Mouse (Mus musculus): ENCODE measurements around the gene Mras. TPM values are rescaled to one million over a fixed set of nuclear protein-coding genes. Genes with fewer than 3 reads are reported as not detected.

Mras gene
- polyA plus RNA-seq, 1 experiment from 2014 or later: 47.5 TPM

- Histone ChIP-seq H3K4me1 (replicated peaks; ENCODE audit: control insufficient read depth, insufficient read depth, low read length) (peaks cover 8% of the 10 kb centered on the region), H3K4me2 (ENCODE audit: low read length) (no peak overlapping the region), H3K4me3 (replicated peaks; ENCODE audit: low read length) (no peak overlapping the region), H3K36me3 (ENCODE audit: control insufficient read depth, insufficient read depth) (no peaks in the 10 kb centered on the region), H3K27ac (ENCODE audit: low read length) (no peak overlapping the region), H3K27me3 (replicated peaks; ENCODE audit: control insufficient read depth, insufficient read depth, low read length) (no peaks in the 10 kb centered on the region), H3K9me3 (ENCODE audit: control insufficient read depth, low read length) (no peaks in the 10 kb centered on the region), H3K9ac (replicated peaks; ENCODE audit: low read depth, low read length) (no peak overlapping the region)
- WGBS: 71% methylated on average over 6 of the region's 6 CpGs
- no peak for ATAC-seq
Measured at GRCm38 (mm10) chr9:99400781-99401180, 36.4 kb downstream of the Mras start.

- Histone ChIP-seq H3K36me3 (ENCODE audit: control insufficient read depth, insufficient read depth) (peaks cover 3% of the 10 kb centered on the region; the same call in 1 of the 2 replicates), H3K9me3 (ENCODE audit: control insufficient read depth, low read length) (no peaks in the 10 kb centered on the region), H3K4me2 (ENCODE audit: low read length) (no peak overlapping the region), H3K4me1 (replicated peaks; ENCODE audit: control insufficient read depth, insufficient read depth, low read length) (peaks cover 8% of the 10 kb centered on the region), H3K9ac (replicated peaks; ENCODE audit: low read depth, low read length) (no peak overlapping the region), H3K4me3 (replicated peaks; ENCODE audit: low read length) (no peak overlapping the region), H3K27ac (ENCODE audit: low read length) (no peak overlapping the region), H3K27me3 (replicated peaks; ENCODE audit: control insufficient read depth, insufficient read depth, low read length) (no peaks in the 10 kb centered on the region)
- WGBS: 78% methylated on average over 13 of the region's 13 CpGs
- ATAC-seq: no peak
Measured at GRCm38 (mm10) chr9:99397056-99397815, 39.9 kb downstream of the Mras start.

- Histone ChIP-seq H3K27me3 (replicated peaks; ENCODE audit: control insufficient read depth, insufficient read depth, low read length) (no peaks in the 10 kb centered on the region), H3K36me3 (ENCODE audit: control insufficient read depth, insufficient read depth) (peaks cover 6% of the 10 kb centered on the region; the same call in 1 of the 2 replicates), H3K4me2 (ENCODE audit: low read length) (no peak overlapping the region), H3K9me3 (ENCODE audit: control insufficient read depth, low read length) (no peaks in the 10 kb centered on the region), H3K4me3 (replicated peaks; ENCODE audit: low read length) (no peak overlapping the region), H3K27ac (ENCODE audit: low read length) (no peak overlapping the region), H3K9ac (replicated peaks; ENCODE audit: low read depth, low read length) (no peak overlapping the region), H3K4me1 (replicated peaks; ENCODE audit: control insufficient read depth, insufficient read depth, low read length) (peaks cover 3% of the 10 kb centered on the region)
- WGBS: 78% methylated on average over 11 of the region's 11 CpGs
- no peak for ATAC-seq
Measured at GRCm38 (mm10) chr9:99394366-99394765, 42.8 kb downstream of the Mras start.

GRCm38 (mm10) chr9:99393146-99393545, 44.0 kb downstream of the Mras start:
- no peak overlapping the region for H3K27ac ChIP-seq (ENCODE audit: low read length)
- ATAC-seq: no peak
- WGBS: 83% methylated on average over 8 of the region's 8 CpGs

GRCm38 (mm10) chr9:99391557-99391956, 45.6 kb downstream of the Mras start:
- Histone ChIP-seq H3K9me3 (ENCODE audit: control insufficient read depth, low read length) (no peaks in the 10 kb centered on the region), H3K36me3 (ENCODE audit: control insufficient read depth, insufficient read depth) (peaks cover 8% of the 10 kb centered on the region; the same call in 1 of the 2 replicates), H3K27ac (ENCODE audit: low read length) (no peak overlapping the region), H3K4me1 (replicated peaks; ENCODE audit: control insufficient read depth, insufficient read depth, low read length) (peaks cover 3% of the 10 kb centered on the region; the same call in 1 of the 2 replicates), H3K4me2 (ENCODE audit: low read length) (no peak overlapping the region), H3K9ac (replicated peaks; ENCODE audit: low read depth, low read length) (no peak overlapping the region), H3K4me3 (replicated peaks; ENCODE audit: low read length) (no peak overlapping the region), H3K27me3 (replicated peaks; ENCODE audit: control insufficient read depth, insufficient read depth, low read length) (no peaks in the 10 kb centered on the region)
- 95% methylated on average over 10 of the region's 10 CpGs for WGBS
- no peak for ATAC-seq

More at GRCm38 (mm10) chr9:99393146-99393545, 44.0 kb downstream of the Mras start:
- H3K27me3 ChIP-seq (replicated peaks; ENCODE audit: control insufficient read depth, insufficient read depth, low read length): no peaks in the 10 kb centered on the region
- H3K4me1 ChIP-seq (replicated peaks; ENCODE audit: control insufficient read depth, insufficient read depth, low read length): peaks cover 6% of the 10 kb centered on the region
- no peak overlapping the region for H3K4me3 ChIP-seq (replicated peaks; ENCODE audit: low read length)
- H3K36me3 ChIP-seq (ENCODE audit: control insufficient read depth, insufficient read depth): peaks cover 6% of the 10 kb centered on the region; the same call in 1 of the 2 replicates
- no peak overlapping the region for H3K4me2 ChIP-seq (ENCODE audit: low read length)
- H3K9ac ChIP-seq (replicated peaks; ENCODE audit: low read depth, low read length): no peak overlapping the region
- no peaks in the 10 kb centered on the region for H3K9me3 ChIP-seq (ENCODE audit: control insufficient read depth, low read length)

GRCm38 (mm10) chr9:99390716-99391115, 46.5 kb downstream of the Mras start:
- H3K36me3 ChIP-seq (ENCODE audit: control insufficient read depth, insufficient read depth): peaks cover 8% of the 10 kb centered on the region; the same call in 1 of the 2 replicates
- ATAC-seq: no peak
- peaks cover 3% of the 10 kb centered on the region; the same call in 1 of the 2 replicates for H3K4me1 ChIP-seq (replicated peaks; ENCODE audit: control insufficient read depth, insufficient read depth, low read length)
- no peaks in the 10 kb centered on the region for H3K9me3 ChIP-seq (ENCODE audit: control insufficient read depth, low read length)
- no peak overlapping the region for H3K4me2 ChIP-seq (ENCODE audit: low read length)
- no peaks in the 10 kb centered on the region for H3K27me3 ChIP-seq (replicated peaks; ENCODE audit: control insufficient read depth, insufficient read depth, low read length)
- H3K4me3 ChIP-seq (replicated peaks; ENCODE audit: low read length): no peak overlapping the region
- H3K27ac ChIP-seq (ENCODE audit: low read length): no peak overlapping the region
- WGBS: 76% methylated on average over 2 of the region's 2 CpGs
- H3K9ac ChIP-seq (replicated peaks; ENCODE audit: low read depth, low read length): no peak overlapping the region

- WGBS: 90% methylated on average over 5 of the region's 5 CpGs
- Histone ChIP-seq H3K9ac (replicated peaks; ENCODE audit: low read depth, low read length) (no peak overlapping the region), H3K4me2 (ENCODE audit: low read length) (no peak overlapping the region), H3K27me3 (replicated peaks; ENCODE audit: control insufficient read depth, insufficient read depth, low read length) (no peaks in the 10 kb centered on the region), H3K36me3 (ENCODE audit: control insufficient read depth, insufficient read depth) (peaks cover 8% of the 10 kb centered on the region; the same call in 1 of the 2 replicates), H3K4me1 (replicated peaks; ENCODE audit: control insufficient read depth, insufficient read depth, low read length) (peaks cover 3% of the 10 kb centered on the region; the same call in 1 of the 2 replicates), H3K4me3 (replicated peaks; ENCODE audit: low read length) (no peak overlapping the region), H3K27ac (ENCODE audit: low read length) (no peak overlapping the region), H3K9me3 (ENCODE audit: control insufficient read depth, low read length) (no peaks in the 10 kb centered on the region)
- ATAC-seq: no peak
Measured at GRCm38 (mm10) chr9:99390201-99390600, 47.0 kb downstream of the Mras start.

GRCm38 (mm10) chr9:99389506-99389905, 47.7 kb downstream of the Mras start:
- Histone ChIP-seq H3K9ac (replicated peaks; ENCODE audit: low read depth, low read length) (no peak overlapping the region), H3K4me1 (replicated peaks; ENCODE audit: control insufficient read depth, insufficient read depth, low read length) (peaks cover 3% of the 10 kb centered on the region; the same call in 1 of the 2 replicates), H3K27me3 (replicated peaks; ENCODE audit: control insufficient read depth, insufficient read depth, low read length) (no peaks in the 10 kb centered on the region), H3K36me3 (ENCODE audit: control insufficient read depth, insufficient read depth) (peaks cover 8% of the 10 kb centered on the region; the same call in 1 of the 2 replicates), H3K4me2 (ENCODE audit: low read length) (no peak overlapping the region), H3K9me3 (ENCODE audit: control insufficient read depth, low read length) (no peaks in the 10 kb centered on the region), H3K27ac (ENCODE audit: low read length) (no peak overlapping the region), H3K4me3 (replicated peaks; ENCODE audit: low read length) (no peak overlapping the region)
- ATAC-seq: no peak
- WGBS: 74% methylated on average over 8 of the region's 8 CpGs

- no peak overlapping the region for H3K27ac ChIP-seq (ENCODE audit: low read length)
- no peak overlapping the region for H3K4me2 ChIP-seq (ENCODE audit: low read length)
- H3K9me3 ChIP-seq (ENCODE audit: control insufficient read depth, low read length): no peaks in the 10 kb centered on the region
- H3K27me3 ChIP-seq (replicated peaks; ENCODE audit: control insufficient read depth, insufficient read depth, low read length): no peaks in the 10 kb centered on the region
- 69% methylated on average over 9 of the region's 9 CpGs for WGBS
- ATAC-seq: no peak
- no peak overlapping the region for H3K9ac ChIP-seq (replicated peaks; ENCODE audit: low read depth, low read length)
- no peak overlapping the region for H3K4me3 ChIP-seq (replicated peaks; ENCODE audit: low read length)
- H3K4me1 ChIP-seq (replicated peaks; ENCODE audit: control insufficient read depth, insufficient read depth, low read length): peaks cover 3% of the 10 kb centered on the region; the same call in 1 of the 2 replicates
- peaks cover 8% of the 10 kb centered on the region; the same call in 1 of the 2 replicates for H3K36me3 ChIP-seq (ENCODE audit: control insufficient read depth, insufficient read depth)
Measured at GRCm38 (mm10) chr9:99388856-99389255, 48.3 kb downstream of the Mras start.
